In genomic region chr4:103265166-103265565, GRCm38 (mm10) we compare ENCODE assay signal across 25 mouse cellular contexts. TPM values are rescaled to one million over a fixed set of nuclear protein-coding genes. Genes with fewer than 3 reads are reported as not detected.
A peak's percentile ranks its signal among the peaks of the same experiment; 100 is the strongest.
DNase-seq lines count a peak whose midpoint lies in the region; ATAC-seq and TF ChIP-seq lines count a peak whose summit lies in the region.
"Had no signal": no experiment of that assay in that cellular context is flagged by ENCODE, and none has a peak within 500 bp of the region (broad histone marks: within the 10 kb centered on the region; RNA-seq: fewer than 3 reads in every experiment).

No protein-coding gene starts in this region.

- ATAC-seq in stomach, postnatal 0 days (ENCODE audit: low FRiP score, low TSS enrichment) = peak; percentile 92
- ATAC-seq: forebrain, embryonic 13.5 days; forebrain, postnatal 0 days had no signal

- no peak for DNase-seq in gastrocnemius, adult 2 months
- DNase-seq in gastrocnemius, adult 18-20 months (ENCODE audit: low spot score) = no peak
- DNase-seq in 3134 (ENCODE audit: extremely low read depth, insufficient read length, low spot score) (peak; percentile 24), NIH3T3 (ENCODE audit: low read depth) (peak; percentile 44)
- DNase-seq in stomach, postnatal 0 days (ENCODE audit: low spot score) = peak; percentile 58
- no peak for DNase-seq in thymus, postnatal 0 days (ENCODE audit: low spot score)
- no peak for DNase-seq in right cerebral cortex, adult 18-20 months
- DNase-seq: adrenal gland, postnatal 10 days; cerebellum, adult 11-12 months; cerebellum, adult 9-10 months; cerebellum, postnatal 25 days; forebrain, postnatal 0 days; gastrocnemius, postnatal 10 days; heart, adult 18-20 months; heart, postnatal 36 days; kidney, adult 11 months had no signal

- TF ChIP-seq EP300 in stomach, postnatal 0 days (optimal IDR thresholded peaks at IDR 0.05) = no peak

- intact Hi-C loops in gastrocnemius, adult 2 months (cut with DNase I) = no loop called here

- H3K36me3 ChIP-seq in stomach, postnatal 0 days (ENCODE audit: control insufficient read depth, insufficient read depth, low read length) = no peaks in the 10 kb centered on the region
- H3K36me3 ChIP-seq: embryonic facial prominence, embryonic 13.5 days; heart, embryonic 12.5 days; hindbrain, embryonic 15.5 days had no signal

- no peak overlapping the region for H3K4me3 ChIP-seq in gastrocnemius, adult 2 months
- H3K4me3 ChIP-seq in stomach, postnatal 0 days (ENCODE audit: low read depth, low read length) = no peak overlapping the region
- H3K4me3 ChIP-seq: embryonic facial prominence, embryonic 13.5 days; forebrain, embryonic 13.5 days; heart, embryonic 12.5 days; hindbrain, embryonic 15.5 days had no signal

- no peak overlapping the region for H3K4me2 ChIP-seq in stomach, postnatal 0 days (replicated peaks; ENCODE audit: low read depth)
- H3K4me2 ChIP-seq: embryonic facial prominence, embryonic 13.5 days; forebrain, embryonic 13.5 days; heart, embryonic 12.5 days; hindbrain, embryonic 15.5 days had no signal

- 42% methylated on average over 2 of the region's 2 CpGs for WGBS in stomach, postnatal 0 days

- no peaks in the 10 kb centered on the region for H3K27me3 ChIP-seq in stomach, postnatal 0 days (ENCODE audit: control insufficient read depth, insufficient read depth, low read length)
- H3K27me3 ChIP-seq: embryonic facial prominence, embryonic 13.5 days; forebrain, embryonic 13.5 days; heart, embryonic 12.5 days; hindbrain, embryonic 15.5 days had no signal

- H3K4me1 ChIP-seq in stomach, postnatal 0 days (replicated peaks; ENCODE audit: control insufficient read depth, insufficient read depth) = 0 out of 2 replicates have a peak, but pooled peaks cover 3% of the 10 kb centered on the region
- H3K4me1 ChIP-seq: embryonic facial prominence, embryonic 13.5 days; forebrain, embryonic 13.5 days; heart, embryonic 12.5 days had no signal

- H3K9me3 ChIP-seq in stomach, postnatal 0 days (ENCODE audit: control insufficient read depth, low read length) = no peaks in the 10 kb centered on the region
- H3K9me3 ChIP-seq: embryonic facial prominence, embryonic 13.5 days; forebrain, embryonic 13.5 days; heart, embryonic 12.5 days; hindbrain, embryonic 15.5 days had no signal

- H3K27ac ChIP-seq in gastrocnemius, adult 2 months = peak overlapping the region; percentile 59
- H3K27ac ChIP-seq in stomach, postnatal 0 days (replicated peaks) = no peak overlapping the region; the same call in 1 of the 2 replicates
- H3K27ac ChIP-seq: embryonic facial prominence, embryonic 13.5 days; forebrain, embryonic 13.5 days; hindbrain, embryonic 15.5 days had no signal

- no peak for TF ChIP-seq CTCF in gastrocnemius, adult 2 months (IDR thresholded peaks at IDR 0.05)
- TF ChIP-seq CTCF in stomach, postnatal 0 days (IDR thresholded peaks at IDR 0.05; ENCODE audit: low read depth) = no peak

- no peak overlapping the region for H3K9ac ChIP-seq in stomach, postnatal 0 days (ENCODE audit: low read length)
- H3K9ac ChIP-seq: embryonic facial prominence, embryonic 13.5 days; forebrain, embryonic 13.5 days; forebrain, postnatal 0 days; heart, embryonic 12.5 days; hindbrain, embryonic 15.5 days had no signal

RNA-seq across cellular contexts. Expression of gene 4921539E11Rik, which starts 25.5 kb away (rescaled TPM):
- not detected for total RNA-seq in gastrocnemius, adult 2 months (2021)
- not detected for total RNA-seq in gastrocnemius, adult 18-20 months (2021)
- polyA plus RNA-seq in stomach, postnatal 0 days (2015; fragmentation: Nextera tagmentation; extraction: Ambion mirVana) = not detected in 2 replicates
- not detected in 2 replicates for polyA plus RNA-seq in thymus, postnatal 0 days (2015; fragmentation: Nextera tagmentation; extraction: Ambion mirVana)
- total RNA-seq: adrenal gland, postnatal 10 days; adrenal gland, postnatal 4 days; ES-E14; forebrain, postnatal 0 days; gastrocnemius, postnatal 10 days; gastrocnemius, postnatal 4 days; heart, adult 18-20 months; heart, postnatal 36 days had no signal
- polyA plus RNA-seq: brain, embryonic 14.5 days; cortical plate, adult 2 months; embryonic facial prominence, embryonic 13.5 days; forebrain, embryonic 13.5 days; forebrain, postnatal 0 days; heart, embryonic 12.5 days; hindbrain, embryonic 15.5 days had no signal

RNA-seq across cellular contexts. Expression of gene Oma1, which starts 48.4 kb away (rescaled TPM):
- 10 to 100 TPM; 20.7 to 29.1 TPM for total RNA-seq in gastrocnemius, adult 2 months (2021)
- total RNA-seq in gastrocnemius, adult 18-20 months (2021) = 10 to 100 TPM; 25.6 to 29.0 TPM
- polyA plus RNA-seq in stomach, postnatal 0 days (2015; fragmentation: Nextera tagmentation; extraction: Ambion mirVana) = 15.4 and 15.5 TPM in 2 replicates
- polyA plus RNA-seq in thymus, postnatal 0 days (2015; fragmentation: Nextera tagmentation; extraction: Ambion mirVana) = 52.9 and 54.5 TPM in 2 replicates

RNA-seq across cellular contexts. Expression of gene Slc35d1, which starts 50.2 kb away (rescaled TPM):
- 1 to 10 TPM; 4.6 to 6.3 TPM for total RNA-seq in gastrocnemius, adult 2 months (2021)
- 1 to 10 TPM; 6.0 to 7.4 TPM for total RNA-seq in gastrocnemius, adult 18-20 months (2021)
- polyA plus RNA-seq in stomach, postnatal 0 days (2015; fragmentation: Nextera tagmentation; extraction: Ambion mirVana) = 5.8 and 7.6 TPM in 2 replicates
- 24.1 and 26.6 TPM in 2 replicates for polyA plus RNA-seq in thymus, postnatal 0 days (2015; fragmentation: Nextera tagmentation; extraction: Ambion mirVana)

Comparison
In these comparisons a context has a peak if more than half of its experiments do, and no peak if none do; other contexts are left out.
1. DNase-seq: peak in 3134 (single experiment), NIH3T3 (single experiment) and stomach, postnatal 0 days (single experiment); none in gastrocnemius, adult 2 months (single experiment), gastrocnemius, adult 18-20 months (single experiment), thymus, postnatal 0 days (single experiment) and right cerebral cortex, adult 18-20 months (single experiment).